Mouse (Mus musculus) neural tube, embryonic 13.5 days (tissue): ENCODE data around the gene Fkbp10. TPM values are rescaled to one million over a fixed set of nuclear protein-coding genes. Genes with fewer than 3 reads are reported as not detected.

ENCODE experiments used
- ATAC-seq: fragments of 200-750 bp; cut with Nextera tagmentation; 2 replicates; pipeline ENCODE4 v1.8.0; 2017; ENCODE audit warnings: low read depth, mild to moderate bottlenecking, moderate TSS enrichment, moderate library complexity
- H3K27ac ChIP-seq: fragments of 300-500 bp; sonication (generic); replicated peaks from 2 replicates; pipeline ENCODE4 v1.5.1; 2015; ENCODE audit warnings: moderate library complexity, mild to moderate bottlenecking, inconsistent platforms
- H3K27me3 ChIP-seq: fragments of 300-500 bp; sonication (generic); 2 replicates; pipeline ENCODE4 v1.6.1; 2015; ENCODE audit warnings: mild to moderate bottlenecking, inconsistent platforms
- H3K36me3 ChIP-seq: fragments of 300-500 bp; sonication (generic); 2 replicates; pipeline ENCODE4 v1.6.1; 2015; ENCODE audit warnings: mild to moderate bottlenecking, inconsistent platforms
- H3K4me1 ChIP-seq: fragments of 300-500 bp; sonication (generic); replicated peaks from 2 replicates; pipeline ENCODE4 v1.6.1; 2015; ENCODE audit warnings: inconsistent platforms
- H3K4me2 ChIP-seq: fragments of 300-500 bp; sonication (generic); 2 replicates; pipeline ENCODE4 v1.6.1; 2015; ENCODE audit warnings: inconsistent platforms, mild to moderate bottlenecking, moderate library complexity
- H3K4me3 ChIP-seq: fragments of 300-500 bp; sonication (generic); 2 replicates; pipeline ENCODE4 v1.5.1; 2015; ENCODE audit warnings: mild to moderate bottlenecking, inconsistent platforms
- H3K9ac ChIP-seq: fragments of 300-500 bp; sonication (generic); 2 replicates; pipeline ENCODE4 v1.6.1; 2015; ENCODE audit warnings: moderate library complexity, mild to moderate bottlenecking, inconsistent platforms
- H3K9me3 ChIP-seq: fragments of 300-500 bp; sonication (generic); 2 replicates; pipeline ENCODE4 v1.6.1; 2016; ENCODE audit warnings: inconsistent platforms
- WGBS: fragments of 180-500 bp; shearing (Covaris S2); methylation state at CpG from one replicate; pipeline ENCODE4 v1.1.7; 2015; 5-methylcytosine and 5-hydroxymethylcytosine counted together
- polyA plus RNA-seq: library from polyadenylated mRNA; unstranded; fragments of >200 nt; fragmentation: Nextera tagmentation; extraction: Ambion mirVana; gene quantifications from 2 replicates; pipeline ENCODE4 v1.2.1, GENCODE M21; 2015

Gene Fkbp10
- 33.5 and 37.0 TPM in 2 replicates for polyA plus RNA-seq

- peaks cover 32% of the 10 kb centered on the region for H3K27me3 ChIP-seq
- peak within 1 kb of the TSS; percentile 65 for H3K4me2 ChIP-seq
- peak within 1 kb of the TSS; percentile 63 for H3K4me3 ChIP-seq
- peaks cover 41% of the 10 kb centered on the region for H3K4me1 ChIP-seq
- H3K9ac ChIP-seq: peak within 1 kb of the TSS; percentile 79
- WGBS: 1% methylated on average over 31 of the region's 31 CpGs
- H3K36me3 ChIP-seq: no peaks in the 10 kb centered on the region
- H3K27ac ChIP-seq: peak within 1 kb of the TSS; percentile 79
- ATAC-seq: peak; percentile 41
- no peaks in the 10 kb centered on the region for H3K9me3 ChIP-seq
Measured at GRCm38 (mm10) chr11:100414914-100415822, at the start of gene Fkbp10. TSS of gene Fkbp10 (plus strand) at chr11:100415697.

GRCm38 (mm10) chr11:100369145-100369544, 46.4 kb upstream of the Fkbp10 start:
- Histone ChIP-seq H3K27ac (0 out of 2 replicates have a peak overlapping the region, but pooled peaks have one; percentile 4), H3K4me2 (no peak overlapping the region), H3K9me3 (no peaks in the 10 kb centered on the region), H3K27me3 (no peaks in the 10 kb centered on the region), H3K9ac (no peak overlapping the region), H3K36me3 (peaks cover 39% of the 10 kb centered on the region), H3K4me1 (no peaks in the 10 kb centered on the region), H3K4me3 (no peak overlapping the region)
- no peak for ATAC-seq
- WGBS: 64% methylated on average over 7 of the region's 7 CpGs

- Histone ChIP-seq H3K4me2 (no peak overlapping the region), H3K9me3 (no peaks in the 10 kb centered on the region), H3K36me3 (peaks cover 43% of the 10 kb centered on the region), H3K27ac (no peak overlapping the region), H3K4me3 (no peak overlapping the region), H3K9ac (no peak overlapping the region), H3K27me3 (no peaks in the 10 kb centered on the region), H3K4me1 (no peaks in the 10 kb centered on the region)
- ATAC-seq: no peak
- WGBS: 80% methylated on average over 8 of the region's 8 CpGs
Measured at GRCm38 (mm10) chr11:100369822-100370221, 45.7 kb upstream of the Fkbp10 start.

- Histone ChIP-seq H3K9ac (no peak overlapping the region), H3K4me1 (no peaks in the 10 kb centered on the region), H3K4me2 (no peak overlapping the region), H3K36me3 (peaks cover 61% of the 10 kb centered on the region), H3K9me3 (no peaks in the 10 kb centered on the region), H3K27ac (no peak overlapping the region), H3K4me3 (no peak overlapping the region), H3K27me3 (no peaks in the 10 kb centered on the region)
- 65% methylated on average over 7 of the region's 8 CpGs for WGBS
- ATAC-seq: no peak
Measured at GRCm38 (mm10) chr11:100371981-100372558, 43.4 kb upstream of the Fkbp10 start.

DNA sequence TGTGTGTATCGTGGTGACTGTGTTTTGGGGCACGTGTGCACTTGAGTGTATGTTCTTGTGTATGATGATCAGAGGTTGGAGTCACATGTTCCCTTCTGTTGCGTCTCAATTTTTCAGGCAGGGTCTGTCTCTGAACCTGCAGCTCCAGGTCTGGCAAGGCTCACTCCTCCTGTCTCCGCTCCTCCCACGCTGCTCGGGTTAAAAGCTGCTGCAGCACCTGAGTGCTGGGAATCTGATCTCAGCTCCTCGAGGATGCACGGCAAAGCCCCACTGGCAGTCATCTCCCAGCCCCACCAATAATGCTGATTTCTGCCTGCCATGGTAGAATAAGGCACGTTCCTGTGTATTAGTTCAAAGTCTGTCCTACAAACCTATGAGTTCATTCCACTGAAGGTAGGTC, 40.4 kb upstream of the Fkbp10 start:
- Histone ChIP-seq H3K9me3 (no peaks in the 10 kb centered on the region), H3K27me3 (no peaks in the 10 kb centered on the region), H3K4me1 (no peaks in the 10 kb centered on the region), H3K9ac (no peak overlapping the region), H3K27ac (no peak overlapping the region), H3K4me3 (no peak overlapping the region), H3K4me2 (no peak overlapping the region), H3K36me3 (peaks cover 89% of the 10 kb centered on the region)
- WGBS: 92% methylated on average over 9 of the region's 9 CpGs
- no peak for ATAC-seq

DNA sequence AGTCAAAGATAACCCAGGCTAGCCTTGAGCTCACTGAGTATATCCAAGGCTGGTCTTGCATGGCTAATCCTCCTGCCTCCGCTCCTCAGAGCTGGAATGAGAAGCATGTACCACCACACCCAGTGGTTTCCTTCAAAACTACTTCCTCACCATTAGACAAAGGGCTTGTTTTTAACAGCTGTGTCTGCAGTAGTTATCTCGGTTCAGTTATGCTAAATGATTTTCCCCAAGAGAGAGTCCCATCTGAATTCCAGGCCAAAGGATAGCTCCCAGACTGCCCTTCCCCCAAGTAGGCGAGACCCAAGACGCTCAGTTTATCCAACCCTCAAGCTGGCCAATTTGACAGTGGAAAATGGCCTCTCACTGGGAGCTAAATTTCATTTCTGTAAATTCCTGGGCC, 39.5 kb upstream of the Fkbp10 start:
- Histone ChIP-seq H3K9ac (no peak overlapping the region), H3K4me3 (no peak overlapping the region), H3K4me1 (no peaks in the 10 kb centered on the region), H3K27ac (no peak overlapping the region), H3K36me3 (peaks cover 90% of the 10 kb centered on the region), H3K27me3 (no peaks in the 10 kb centered on the region), H3K4me2 (no peak overlapping the region), H3K9me3 (no peaks in the 10 kb centered on the region)
- WGBS: 64% methylated on average over 4 of the region's 4 CpGs
- no peak for ATAC-seq

GRCm38 (mm10) chr11:100376746-100377389, 38.6 kb upstream of the Fkbp10 start:
- ATAC-seq: no peak
- Histone ChIP-seq H3K36me3 (peaks cover 88% of the 10 kb centered on the region), H3K9me3 (no peaks in the 10 kb centered on the region), H3K9ac (no peak overlapping the region), H3K4me2 (no peak overlapping the region), H3K4me1 (no peaks in the 10 kb centered on the region), H3K4me3 (no peak overlapping the region), H3K27ac (no peak overlapping the region), H3K27me3 (no peaks in the 10 kb centered on the region)
- WGBS: 92% methylated on average over 21 of the region's 21 CpGs

GRCm38 (mm10) chr11:100377989-100378388, 37.5 kb upstream of the Fkbp10 start:
- 95% methylated on average over 14 of the region's 14 CpGs for WGBS
- no peak for ATAC-seq

DNA sequence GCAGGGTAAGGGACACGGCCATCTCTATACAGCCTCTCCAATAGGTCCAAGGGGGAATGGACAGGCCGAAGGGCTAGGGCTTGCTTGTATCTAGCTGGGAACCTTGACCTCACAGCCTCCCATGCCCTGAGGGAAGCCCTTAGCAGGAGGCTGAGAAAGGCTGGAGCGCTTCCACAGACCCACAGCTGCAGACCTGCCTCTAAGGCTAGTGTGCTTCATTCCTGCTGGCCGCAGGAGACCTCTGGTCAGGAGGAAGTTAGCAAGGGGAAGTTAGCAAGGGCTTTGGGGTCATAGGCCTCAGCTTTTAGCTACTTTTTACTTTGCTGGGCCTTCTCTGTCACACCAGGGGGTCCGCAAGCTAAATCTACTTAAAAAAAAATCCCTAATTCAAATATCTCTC, 37.1 kb upstream of the Fkbp10 start:
- H3K36me3 ChIP-seq: peaks cover 90% of the 10 kb centered on the region
- no peak overlapping the region for H3K27ac ChIP-seq
- 93% methylated on average over 5 of the region's 5 CpGs for WGBS
- H3K4me1 ChIP-seq: no peaks in the 10 kb centered on the region
- H3K27me3 ChIP-seq: no peaks in the 10 kb centered on the region
- H3K4me2 ChIP-seq: no peak overlapping the region
- no peak overlapping the region for H3K4me3 ChIP-seq
- no peaks in the 10 kb centered on the region for H3K9me3 ChIP-seq
- H3K9ac ChIP-seq: no peak overlapping the region
- ATAC-seq: no peak

More at GRCm38 (mm10) chr11:100377989-100378388, 37.5 kb upstream of the Fkbp10 start:
- H3K27me3 ChIP-seq: no peaks in the 10 kb centered on the region
- H3K4me1 ChIP-seq: no peaks in the 10 kb centered on the region
- H3K9me3 ChIP-seq: no peaks in the 10 kb centered on the region
- no peak overlapping the region for H3K9ac ChIP-seq
- H3K36me3 ChIP-seq: peaks cover 89% of the 10 kb centered on the region
- H3K4me2 ChIP-seq: no peak overlapping the region
- H3K27ac ChIP-seq: no peak overlapping the region
- no peak overlapping the region for H3K4me3 ChIP-seq

DNA sequence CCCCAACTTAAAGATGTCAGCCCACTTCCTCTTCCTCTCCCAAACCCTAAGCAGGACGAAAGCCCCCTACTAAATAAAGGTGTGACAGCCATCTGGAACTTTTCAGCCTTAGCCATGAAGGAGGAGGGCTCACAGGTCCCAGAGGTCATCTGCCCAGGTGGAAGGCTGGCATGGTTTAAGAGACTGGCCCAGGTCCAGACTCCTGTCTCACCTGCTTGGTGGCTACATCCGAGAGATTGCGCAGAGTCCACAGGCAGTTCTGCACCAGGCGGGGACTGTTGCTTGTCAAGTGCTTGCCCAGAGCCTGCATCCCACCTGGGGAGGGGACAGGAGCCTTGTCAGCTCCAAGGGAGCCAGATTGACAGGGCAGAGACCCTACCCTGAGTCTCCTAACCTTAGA, 36.2 kb upstream of the Fkbp10 start:
- H3K9ac ChIP-seq: no peak overlapping the region
- no peaks in the 10 kb centered on the region for H3K4me1 ChIP-seq
- H3K27ac ChIP-seq: no peak overlapping the region
- H3K4me2 ChIP-seq: no peak overlapping the region
- H3K36me3 ChIP-seq: peaks cover 89% of the 10 kb centered on the region
- no peak overlapping the region for H3K4me3 ChIP-seq
- H3K27me3 ChIP-seq: no peaks in the 10 kb centered on the region
- H3K9me3 ChIP-seq: no peaks in the 10 kb centered on the region
- 95% methylated on average over 4 of the region's 4 CpGs for WGBS
- no peak for ATAC-seq

DNA sequence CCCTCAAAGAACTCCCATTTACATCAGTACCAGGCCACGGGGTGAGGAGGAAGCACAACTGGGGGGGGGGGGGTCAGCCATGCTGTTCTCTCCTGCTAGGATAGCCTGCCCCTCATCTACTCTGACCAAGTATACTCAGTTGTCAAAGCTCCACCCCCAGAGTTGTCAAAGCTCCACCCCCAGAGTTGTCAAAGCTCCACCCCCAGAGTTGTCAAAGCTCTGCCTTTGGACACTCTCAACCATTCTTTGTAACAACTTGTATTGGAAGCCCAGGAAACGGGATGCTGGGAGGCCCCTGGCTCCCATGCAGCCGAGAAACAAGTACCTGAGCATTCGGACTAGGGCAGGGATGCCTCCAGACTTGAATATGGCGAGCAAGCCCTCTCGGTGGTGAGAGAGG, 32.8 kb upstream of the Fkbp10 start:
- no peak overlapping the region for H3K27ac ChIP-seq
- 82% methylated on average over 6 of the region's 6 CpGs for WGBS
- no peak for ATAC-seq
- no peaks in the 10 kb centered on the region for H3K9me3 ChIP-seq
- H3K4me3 ChIP-seq: no peak overlapping the region
- no peaks in the 10 kb centered on the region for H3K27me3 ChIP-seq
- no peak overlapping the region for H3K9ac ChIP-seq
- H3K4me2 ChIP-seq: no peak overlapping the region
- peaks cover 8% of the 10 kb centered on the region for H3K4me1 ChIP-seq
- peaks cover 83% of the 10 kb centered on the region for H3K36me3 ChIP-seq

GRCm38 (mm10) chr11:100385016-100385415, 30.5 kb upstream of the Fkbp10 start:
- no peaks in the 10 kb centered on the region for H3K9me3 ChIP-seq
- WGBS: 86% methylated on average over 3 of the region's 3 CpGs
- no peak for ATAC-seq
- H3K4me3 ChIP-seq: no peak overlapping the region
- H3K4me2 ChIP-seq: no peak overlapping the region
- H3K36me3 ChIP-seq: peaks cover 60% of the 10 kb centered on the region
- H3K27me3 ChIP-seq: no peaks in the 10 kb centered on the region
- peaks cover 25% of the 10 kb centered on the region for H3K4me1 ChIP-seq
- H3K9ac ChIP-seq: no peak overlapping the region
- no peak overlapping the region for H3K27ac ChIP-seq
